Mouse (Mus musculus) bone marrow macrophage, adult 2 months (primary cell): Measurements from ENCODE around the gene Tex14.
"Not testable (repeated sequence)": the region's sequence is repeated elsewhere in the genome, so short reads cannot be mapped to it uniquely, and the experiment has no call there.

Source experiments
- CTCF ChIP-seq: IDR thresholded peaks from 2 replicates; pipeline ENCODE4 v1.5.1; 2012; ENCODE audit warnings: low read depth, mild to moderate bottlenecking, low read length, moderate library complexity
- POLR2A ChIP-seq: IDR thresholded peaks from 2 replicates; pipeline ENCODE4 v1.6.1; 2012; ENCODE audit warnings: mild to moderate bottlenecking, low read depth, low read length, borderline replicate concordance

- TF ChIP-seq POLR2A, CTCF: not testable (repeated sequence)
Observed at GRCm38 (mm10) chr11:87413412-87413811, 8.5 kb downstream of the Tex14 start.
